Mouse (Mus musculus): Measurements from ENCODE around the gene Ogfod3. TPM values are rescaled to one million over a fixed set of nuclear protein-coding genes. Genes with fewer than 3 reads are reported as not detected.

The Ogfod3 gene
- polyA plus RNA-seq, 1 experiment from 2014 or later, result 12.7 TPM

DNA sequence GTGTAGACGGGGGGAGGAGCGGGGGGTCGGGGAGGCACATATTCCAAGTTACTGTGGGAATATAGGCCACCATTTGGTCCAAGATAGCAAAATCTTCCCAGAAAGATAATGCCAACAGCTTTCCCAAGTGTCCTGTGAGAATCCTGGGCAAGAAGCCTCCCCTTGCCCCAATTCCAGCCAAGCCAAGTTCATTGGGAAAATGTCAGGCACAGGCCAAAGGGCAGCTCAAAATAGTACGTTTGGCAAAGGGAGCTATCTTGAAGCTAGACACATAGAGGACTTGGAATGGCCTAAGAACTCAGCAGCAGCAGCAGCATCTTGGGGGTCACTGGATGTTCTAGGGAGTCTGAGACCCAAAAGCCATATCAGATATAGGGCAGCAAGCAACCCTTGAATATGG lies 40.8 kb downstream of the Ogfod3 start:
- H3K27ac ChIP-seq, result no peak overlapping the region
- 91% methylated on average over 4 of the region's 4 CpGs for WGBS (ENCODE audit: missing documents)
- no peaks in the 10 kb centered on the region for H3K36me3 ChIP-seq (ENCODE audit: inconsistent target)
- H3K4me3 ChIP-seq (ENCODE audit: inconsistent target), result no peak overlapping the region
- no peaks in the 10 kb centered on the region for H3K79me2 ChIP-seq (ENCODE audit: inconsistent target)

DNA sequence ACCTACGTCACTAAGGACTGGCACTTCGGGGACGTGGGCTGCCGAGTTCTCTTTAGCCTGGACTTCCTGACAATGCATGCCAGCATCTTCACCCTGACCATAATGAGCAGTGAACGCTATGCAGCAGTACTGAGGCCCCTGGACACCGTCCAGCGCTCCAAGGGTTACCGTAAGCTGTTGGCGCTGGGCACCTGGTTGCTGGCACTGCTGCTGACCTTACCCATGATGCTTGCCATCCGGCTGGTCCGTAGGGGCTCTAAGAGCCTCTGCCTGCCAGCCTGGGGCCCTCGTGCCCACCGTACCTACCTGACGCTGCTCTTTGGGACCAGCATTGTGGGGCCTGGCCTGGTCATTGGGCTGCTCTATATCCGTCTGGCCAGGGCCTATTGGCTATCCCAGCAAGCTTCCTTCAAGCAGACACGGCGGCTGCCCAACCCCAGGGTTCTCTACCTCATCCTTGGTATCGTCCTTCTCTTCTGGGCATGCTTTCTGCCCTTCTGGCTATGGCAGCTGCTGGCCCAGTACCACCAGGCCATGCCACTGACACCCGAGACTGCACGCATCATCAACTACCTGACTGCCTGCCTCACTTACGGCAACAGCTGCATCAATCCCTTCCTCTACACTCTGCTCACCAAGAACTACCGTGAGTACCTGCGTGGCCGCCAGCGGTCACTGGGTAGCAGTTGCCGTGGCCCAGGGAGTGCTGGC lies 43.7 kb downstream of the Ogfod3 start:
- Histone ChIP-seq H3K36me3 (ENCODE audit: inconsistent target) (no peaks in the 10 kb centered on the region), H3K27ac (no peak overlapping the region), H3K79me2 (ENCODE audit: inconsistent target) (no peaks in the 10 kb centered on the region), H3K4me3 (ENCODE audit: inconsistent target) (no peak overlapping the region)
- 95% methylated on average over 26 of the region's 26 CpGs for WGBS (ENCODE audit: missing documents)

DNA sequence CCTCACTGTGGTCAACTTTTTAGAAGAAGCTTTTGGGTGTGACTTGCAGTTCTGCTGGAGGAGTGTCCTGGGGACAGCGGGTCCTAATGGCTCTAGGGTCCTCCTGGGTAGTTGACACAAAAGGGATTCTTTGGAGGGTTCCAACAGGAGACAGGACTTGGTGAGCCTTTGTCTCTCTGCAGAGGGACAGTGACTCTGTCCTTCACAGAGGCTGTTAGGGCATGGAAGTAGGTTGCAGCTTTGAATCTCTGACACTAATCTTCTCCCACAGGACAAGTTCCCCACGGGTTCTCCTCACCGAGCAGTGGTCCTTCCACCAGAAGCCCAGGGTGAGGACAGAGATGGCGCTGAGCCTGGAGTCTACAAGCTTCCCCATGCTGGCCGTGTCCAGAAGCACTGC lies 44.5 kb downstream of the Ogfod3 start, which contains the start of gene Uts2r:
Gene Uts2r (plus strand): TSS at position 301 of the 400 bp plus-strand sequence.
- H3K36me3 ChIP-seq (ENCODE audit: inconsistent target), result no peaks in the 10 kb centered on the region

DNA sequence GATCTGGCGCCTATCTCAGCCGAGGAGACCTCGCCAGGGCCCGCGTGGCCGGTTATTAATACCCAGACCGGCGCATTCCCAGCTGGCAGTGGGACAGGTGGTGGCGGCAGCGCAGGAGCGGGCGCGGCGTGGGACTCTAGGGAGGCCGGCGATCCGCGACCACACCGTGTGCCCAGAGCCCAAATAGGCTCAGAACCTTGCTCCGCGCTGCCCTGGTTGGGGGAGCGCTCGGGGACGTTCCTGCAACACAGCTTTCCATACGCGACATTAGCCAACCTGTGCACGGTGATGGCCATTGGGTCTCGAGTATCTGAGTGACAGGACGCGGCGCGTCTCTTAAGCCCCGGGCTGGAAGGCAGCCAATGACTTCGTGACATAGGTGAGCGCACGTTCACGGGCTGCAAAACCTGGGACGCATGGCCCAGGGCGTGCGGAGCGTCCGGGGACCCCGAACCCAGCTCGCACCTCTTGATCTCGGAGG lies 48.1 kb downstream of the Ogfod3 start:
- Histone ChIP-seq H3K4me3 (ENCODE audit: inconsistent target) (no peak overlapping the region), H3K36me3 (ENCODE audit: inconsistent target) (no peaks in the 10 kb centered on the region), H3K27ac (no peak overlapping the region), H3K79me2 (ENCODE audit: inconsistent target) (no peaks in the 10 kb centered on the region)
- 6% methylated on average over 45 of the region's 45 CpGs for WGBS (ENCODE audit: missing documents)

More for the DNA sequence above, 44.5 kb downstream of the Ogfod3 start, which contains the start of gene Uts2r:
- Histone ChIP-seq H3K79me2 (ENCODE audit: inconsistent target) (no peaks in the 10 kb centered on the region), H3K27ac (no peak within 1 kb of the TSS), H3K4me3 (ENCODE audit: inconsistent target) (no peak within 1 kb of the TSS)
- 85% methylated on average over 5 of the region's 5 CpGs for WGBS (ENCODE audit: missing documents)

DNA sequence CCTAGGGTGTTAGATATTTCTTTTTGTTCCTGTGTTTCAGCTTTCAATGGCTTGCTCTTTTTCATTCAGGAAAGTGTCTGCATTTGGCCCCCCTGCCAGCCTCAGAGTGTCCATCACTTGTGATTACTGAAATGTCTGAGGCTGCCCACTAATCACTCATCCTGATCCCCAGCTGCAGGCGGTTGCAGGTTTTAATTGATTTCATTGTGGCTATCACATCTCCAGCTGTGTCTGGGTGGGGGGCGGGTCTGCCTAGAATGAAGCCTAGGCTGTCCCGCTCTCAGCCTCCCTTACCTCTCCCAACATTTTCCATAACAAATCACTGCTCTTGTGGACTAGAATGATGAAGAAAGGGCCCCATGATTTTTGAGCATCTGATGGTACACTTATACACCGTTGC lies 50.3 kb downstream of the Ogfod3 start:
- Histone ChIP-seq H3K27ac (no peak overlapping the region), H3K36me3 (ENCODE audit: inconsistent target) (no peaks in the 10 kb centered on the region), H3K4me3 (ENCODE audit: inconsistent target) (no peak overlapping the region), H3K79me2 (ENCODE audit: inconsistent target) (no peaks in the 10 kb centered on the region)
- 77% methylated on average over 4 of the region's 4 CpGs for WGBS (ENCODE audit: missing documents)

DNA sequence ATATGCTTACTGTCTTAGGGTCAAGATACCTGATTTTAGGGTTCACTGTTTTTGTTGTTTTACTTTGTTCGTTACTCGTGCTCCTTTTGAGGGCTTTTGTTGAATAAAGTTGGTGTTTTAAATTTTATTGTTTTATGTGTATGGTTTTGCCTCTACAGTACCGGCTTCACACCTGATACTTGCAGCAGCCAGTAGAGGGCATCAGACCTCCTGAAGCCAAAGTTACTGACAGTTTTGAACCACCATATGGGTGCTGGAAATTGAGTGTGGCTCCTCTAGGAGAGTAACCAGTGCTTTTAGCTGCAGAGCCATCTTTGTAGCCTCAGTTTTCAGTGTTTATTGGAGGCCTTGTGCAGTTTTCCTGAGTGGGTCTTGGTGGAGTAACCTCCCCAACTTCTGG lies 56.3 kb downstream of the Ogfod3 start:
- no peak overlapping the region for H3K4me3 ChIP-seq (ENCODE audit: inconsistent target)
- 83% methylated on average over 3 of the region's 3 CpGs for WGBS (ENCODE audit: missing documents)

DNA sequence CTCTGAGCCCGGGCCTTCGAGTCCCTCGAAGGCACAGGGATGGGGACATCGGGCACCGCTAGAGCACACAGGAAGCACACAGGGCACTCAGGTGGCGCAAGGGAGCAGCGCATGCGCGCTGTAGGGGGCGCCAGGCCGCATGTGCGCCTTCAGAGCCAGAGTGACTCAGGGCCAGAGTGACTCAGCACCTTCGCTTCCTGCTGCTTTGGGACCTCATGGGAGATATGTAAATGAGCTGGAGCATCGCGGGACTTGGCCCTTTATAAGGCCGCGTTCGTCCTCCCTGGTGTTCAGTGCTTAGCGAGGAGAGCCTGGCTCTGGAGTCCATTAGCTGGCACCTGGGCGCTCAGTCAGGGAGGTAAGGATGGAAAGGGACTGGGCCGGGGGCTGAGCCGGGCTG lies 58.6 kb downstream of the Ogfod3 start, which contains the start of gene Tex19.1:
Gene Tex19.1 (plus strand): TSS at position 279 of the 400 bp plus-strand sequence.
- WGBS (ENCODE audit: missing documents), result 97% methylated on average over 22 of the region's 22 CpGs

More for the DNA sequence above, 56.3 kb downstream of the Ogfod3 start:
- no peaks in the 10 kb centered on the region for H3K36me3 ChIP-seq (ENCODE audit: inconsistent target)
- no peak overlapping the region for H3K27ac ChIP-seq
- no peaks in the 10 kb centered on the region for H3K79me2 ChIP-seq (ENCODE audit: inconsistent target)

DNA sequence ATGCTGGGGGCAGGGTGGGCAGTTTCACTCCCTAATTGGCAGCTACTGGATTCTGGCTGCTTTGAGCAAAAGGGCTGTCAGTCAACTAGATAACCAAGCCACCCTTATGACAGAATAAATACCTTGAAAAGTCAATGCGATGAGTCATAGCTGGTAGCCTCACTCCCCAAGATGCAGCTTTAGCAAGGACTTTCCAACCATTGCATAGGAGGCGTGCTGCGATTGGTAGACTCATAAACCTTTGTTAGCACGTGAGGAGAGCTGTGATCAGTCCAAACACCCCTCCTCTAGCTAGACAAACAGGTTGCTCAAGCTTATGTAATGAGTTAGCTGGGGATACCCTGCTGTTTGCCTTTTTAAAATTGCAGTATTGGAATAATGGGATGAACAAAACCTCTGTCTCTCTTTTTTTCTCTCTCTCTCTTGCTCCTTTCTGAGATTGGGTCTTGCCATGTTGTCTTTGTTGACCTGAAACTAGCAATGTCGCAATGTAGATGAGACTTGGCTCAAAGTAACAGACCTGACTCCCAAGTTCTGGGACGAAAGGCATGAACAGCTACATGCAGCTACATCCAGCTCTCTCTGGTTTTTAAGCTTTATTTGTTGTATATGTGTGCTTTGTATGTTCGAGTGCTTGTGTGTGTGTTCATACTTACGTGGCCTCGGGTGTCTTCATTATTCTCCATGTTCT lies 61.0 kb downstream of the Ogfod3 start:
- H3K4me3 ChIP-seq (ENCODE audit: inconsistent target), result no peak overlapping the region
- H3K27ac ChIP-seq, result no peak overlapping the region
- WGBS (ENCODE audit: missing documents), result 91% methylated on average over 9 of the region's 9 CpGs
- H3K79me2 ChIP-seq (ENCODE audit: inconsistent target), result no peaks in the 10 kb centered on the region
- no peaks in the 10 kb centered on the region for H3K36me3 ChIP-seq (ENCODE audit: inconsistent target)

More for the DNA sequence above, 58.6 kb downstream of the Ogfod3 start, which contains the start of gene Tex19.1:
- H3K27ac ChIP-seq, result no peak within 1 kb of the TSS
- H3K79me2 ChIP-seq (ENCODE audit: inconsistent target), result no peaks in the 10 kb centered on the region
- H3K36me3 ChIP-seq (ENCODE audit: inconsistent target), result no peaks in the 10 kb centered on the region
- H3K4me3 ChIP-seq (ENCODE audit: inconsistent target), result no peak within 1 kb of the TSS

DNA sequence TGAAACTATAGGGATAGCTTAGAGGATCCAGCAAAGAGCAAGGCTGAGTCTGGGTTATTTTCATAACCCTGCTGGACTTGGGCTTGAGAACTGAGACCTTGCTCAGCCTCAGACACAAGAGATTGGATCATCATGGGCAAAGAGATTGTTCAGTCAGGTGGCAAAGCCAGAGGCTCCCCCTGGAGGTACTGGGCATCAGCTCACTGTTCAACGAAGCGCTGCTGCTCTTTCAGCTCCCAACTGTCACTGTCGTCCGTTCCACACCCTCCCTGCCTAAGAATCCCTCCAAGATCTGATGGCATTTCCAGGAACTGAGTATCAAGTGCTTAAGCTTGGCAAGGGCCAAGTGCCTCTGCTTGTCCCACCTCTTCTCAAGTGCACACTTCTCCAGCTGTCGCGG lies 65.8 kb downstream of the Ogfod3 start:
- H3K27ac ChIP-seq, result no peak overlapping the region
- H3K4me3 ChIP-seq (ENCODE audit: inconsistent target), result no peak overlapping the region
- no peaks in the 10 kb centered on the region for H3K79me2 ChIP-seq (ENCODE audit: inconsistent target)
- WGBS (ENCODE audit: missing documents), result 52% methylated on average over 6 of the region's 6 CpGs
- H3K36me3 ChIP-seq (ENCODE audit: inconsistent target), result no peaks in the 10 kb centered on the region

DNA sequence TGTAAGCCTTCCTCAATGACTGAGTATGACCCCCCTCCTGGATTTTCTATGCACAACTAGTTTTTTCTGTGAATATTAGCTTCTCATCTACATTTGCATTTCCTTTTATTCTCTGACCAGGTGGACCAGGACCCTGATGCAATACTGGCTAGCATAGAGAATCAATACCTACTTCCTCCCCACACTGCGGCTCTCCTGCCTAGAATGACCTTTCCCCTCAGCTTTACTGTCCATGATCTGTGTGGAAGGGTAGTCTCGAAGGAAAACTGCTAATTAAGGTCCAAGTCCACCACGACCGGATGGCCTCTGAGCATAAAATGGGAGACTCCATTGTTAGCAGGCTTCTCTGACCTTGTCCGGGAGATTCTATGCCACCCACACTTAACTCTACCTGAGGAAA lies 66.8 kb downstream of the Ogfod3 start:
- Histone ChIP-seq H3K27ac (no peak overlapping the region), H3K4me3 (ENCODE audit: inconsistent target) (no peak overlapping the region), H3K79me2 (ENCODE audit: inconsistent target) (no peaks in the 10 kb centered on the region), H3K36me3 (ENCODE audit: inconsistent target) (no peaks in the 10 kb centered on the region)
- WGBS (ENCODE audit: missing documents), result 86% methylated on average over 5 of the region's 5 CpGs

DNA sequence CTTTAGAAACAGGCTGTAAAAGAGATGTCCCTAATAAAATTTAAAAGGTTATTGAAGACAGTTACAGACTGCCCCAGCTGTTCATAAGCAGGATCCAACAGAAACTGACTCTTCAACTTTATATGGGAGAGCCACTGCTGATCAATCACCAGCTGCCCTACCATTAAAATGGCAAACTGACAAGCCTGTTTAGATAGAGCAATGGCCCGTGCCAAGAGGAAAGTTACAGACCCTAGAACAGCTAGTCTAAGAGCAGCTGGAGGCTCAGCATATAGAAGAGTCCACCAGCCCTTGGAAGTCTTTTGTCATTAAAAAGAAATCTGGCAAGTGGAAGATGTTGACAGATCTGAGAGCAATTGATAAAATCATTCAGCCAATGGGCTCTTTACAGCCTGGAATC lies 69.9 kb downstream of the Ogfod3 start:
- no peak overlapping the region for H3K27ac ChIP-seq
- H3K4me3 ChIP-seq (ENCODE audit: inconsistent target), result no peak overlapping the region
- H3K79me2 ChIP-seq (ENCODE audit: inconsistent target), result no peaks in the 10 kb centered on the region
- H3K36me3 ChIP-seq (ENCODE audit: inconsistent target), result no peaks in the 10 kb centered on the region
- 100% methylated on average over 1 of the region's 1 CpGs for WGBS (ENCODE audit: missing documents)

DNA sequence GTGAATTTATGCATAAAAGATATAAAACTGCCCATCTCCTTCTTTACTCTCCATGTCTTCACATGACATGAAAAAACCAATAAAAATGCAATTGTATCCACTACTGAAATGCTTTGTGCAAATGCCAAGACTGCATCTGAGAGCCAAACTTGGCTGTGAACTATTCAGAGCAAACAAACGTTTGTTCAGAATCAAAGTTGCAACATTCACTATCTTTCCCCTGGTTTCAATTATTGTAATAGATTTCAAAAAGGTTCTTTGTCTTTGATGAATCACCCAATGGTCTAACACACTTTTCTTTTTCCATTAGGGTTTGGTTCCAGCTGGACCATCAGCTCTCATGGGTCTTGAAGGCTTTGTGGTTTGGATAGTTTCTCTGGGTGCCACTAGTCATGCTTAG lies 74.9 kb downstream of the Ogfod3 start:
- no peaks in the 10 kb centered on the region for H3K79me2 ChIP-seq (ENCODE audit: inconsistent target)
- H3K27ac ChIP-seq, result no peak overlapping the region
- H3K36me3 ChIP-seq (ENCODE audit: inconsistent target), result no peaks in the 10 kb centered on the region
- no peak overlapping the region for H3K4me3 ChIP-seq (ENCODE audit: inconsistent target)
- 75% methylated on average over 1 of the region's 1 CpGs for WGBS (ENCODE audit: missing documents)

Measured in macrophage (primary cell).